Mouse (Mus musculus) small intestine, adult 2 months (tissue): ENCODE measurements around the gene Rapgef4. TPM values are rescaled to one million over a fixed set of nuclear protein-coding genes. Genes with fewer than 3 reads are reported as not detected.

Source experiments
- H3K27ac ChIP-seq: fragments of 200-500 bp; 2 replicates; pipeline ENCODE4 v1.5.1; 2012; ENCODE audit warnings: low read depth, low read length, control low read depth, inconsistent platforms; ENCODE audit not compliant: insufficient read depth
- H3K27me3 ChIP-seq: fragments of 200-500 bp; 2 replicates; pipeline ENCODE4 v1.6.1; 2012; ENCODE audit warnings: mild to moderate bottlenecking, moderate library complexity, low read length, inconsistent platforms; ENCODE audit not compliant: control insufficient read depth, insufficient read depth
- H3K36me3 ChIP-seq: fragments of 200-500 bp; 2 replicates; pipeline ENCODE4 v1.6.1; 2012; ENCODE audit warnings: mild to moderate bottlenecking, low read length, control low read depth, inconsistent platforms; ENCODE audit not compliant: control insufficient read depth, insufficient read depth
- H3K4me1 ChIP-seq: fragments of 200-500 bp; 2 replicates; pipeline ENCODE4 v1.6.1; 2012; ENCODE audit warnings: low read length, inconsistent platforms, mixed read lengths; ENCODE audit not compliant: control insufficient read depth, insufficient read depth, insufficient read length
- H3K4me3 ChIP-seq: fragments of 200-500 bp; 2 replicates; pipeline ENCODE4 v1.5.1; 2012; ENCODE audit warnings: low read depth, mild to moderate bottlenecking, control low read depth, inconsistent platforms, low read length, moderate library complexity
- CTCF ChIP-seq: fragments of 200-500 bp; IDR thresholded peaks from 2 replicates; pipeline ENCODE4 v1.5.1; 2012; ENCODE audit warnings: low read depth, mild to moderate bottlenecking, control low read depth, inconsistent platforms, low read length, moderate library complexity, mixed read lengths; ENCODE audit not compliant: insufficient replicate concordance, insufficient read length; ENCODE audit errors: extremely low read depth
- POLR2A ChIP-seq: fragments of 200-500 bp; IDR thresholded peaks from 2 replicates; pipeline ENCODE4 v1.6.1; 2012; ENCODE audit warnings: low read depth, mild to moderate bottlenecking, control low read depth, inconsistent platforms, low read length, moderate library complexity
- WGBS: fragments of 180-500 bp; shearing (Covaris S2); methylation state at CpG from one replicate; pipeline ENCODE4 v1.1.7; 2018; 5-methylcytosine and 5-hydroxymethylcytosine counted together
- polyA plus RNA-seq: library from polyadenylated mRNA; depleted of rRNA; stranded (reverse); fragments of >200 nt; gene quantifications from 2 replicates; pipeline ENCODE4 v1.2.3, GENCODE M21; 2012

Rapgef4 gene
- polyA plus RNA-seq, 1 experiment = 2.7 TPM

DNA sequence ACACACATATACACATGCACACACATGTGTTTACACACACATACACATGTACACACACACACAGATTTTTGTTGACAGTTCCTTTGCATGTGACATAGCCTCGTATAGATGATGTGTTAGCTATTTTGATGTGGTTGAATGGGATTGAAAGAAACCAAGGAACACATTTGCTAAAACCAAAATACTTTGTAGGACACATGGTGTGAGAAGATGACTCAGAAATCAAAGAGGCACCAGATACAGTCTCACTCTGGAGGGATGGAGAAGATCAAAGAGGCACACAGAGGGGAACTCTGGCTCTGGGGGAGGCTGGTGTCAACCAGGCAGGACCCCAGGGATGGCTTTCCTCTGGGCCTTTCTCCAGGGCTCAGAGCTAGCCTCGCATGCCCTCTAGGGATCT, 4.7 kb downstream of the Rapgef4 start:
- WGBS = 82% methylated on average over 2 of the region's 2 CpGs
- Histone ChIP-seq H3K36me3 (no peaks in the 10 kb centered on the region), H3K4me3 (no peak overlapping the region), H3K27me3 (peaks cover 10% of the 10 kb centered on the region), H3K4me1 (peaks cover 4% of the 10 kb centered on the region; the same call in 1 of the 2 replicates), H3K27ac (no peak overlapping the region)
- TF ChIP-seq POLR2A = no peak
- TF ChIP-seq CTCF = no peak

DNA sequence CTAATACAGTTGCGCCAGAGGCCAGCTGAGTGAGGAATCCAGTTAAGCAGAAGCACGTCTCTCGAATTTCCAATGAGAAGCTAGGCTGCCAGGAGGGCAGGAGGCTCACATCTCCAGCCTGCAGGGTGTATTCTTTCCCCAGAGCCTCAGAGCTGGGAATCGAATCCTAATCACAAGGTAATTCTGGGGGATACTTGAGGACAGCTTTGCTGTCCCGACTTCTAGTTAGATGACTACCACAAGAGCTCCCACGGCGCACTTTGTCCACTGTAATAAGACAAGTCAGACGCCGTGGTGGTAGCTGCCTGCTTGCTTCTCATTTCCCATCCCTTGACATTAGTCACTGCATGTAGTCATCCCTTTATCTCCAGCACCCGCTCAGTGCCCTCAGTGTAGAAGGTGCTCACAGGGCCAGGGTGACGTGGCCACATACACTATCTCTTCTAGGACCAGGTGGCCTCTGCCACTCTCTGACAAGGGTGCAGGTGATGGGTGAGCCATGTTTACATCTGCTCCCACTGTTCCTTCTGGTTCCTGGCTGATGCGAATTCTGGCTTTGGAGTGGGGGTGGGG, 5.3 kb downstream of the Rapgef4 start:
- TF ChIP-seq CTCF (no peak), POLR2A (no peak)
- H3K27ac ChIP-seq = no peak overlapping the region
- no peaks in the 10 kb centered on the region for H3K36me3 ChIP-seq
- peaks cover 4% of the 10 kb centered on the region; the same call in 1 of the 2 replicates for H3K27me3 ChIP-seq
- no peak overlapping the region for H3K4me3 ChIP-seq
- no peaks in the 10 kb centered on the region for H3K4me1 ChIP-seq
- 83% methylated on average over 12 of the region's 12 CpGs for WGBS

DNA sequence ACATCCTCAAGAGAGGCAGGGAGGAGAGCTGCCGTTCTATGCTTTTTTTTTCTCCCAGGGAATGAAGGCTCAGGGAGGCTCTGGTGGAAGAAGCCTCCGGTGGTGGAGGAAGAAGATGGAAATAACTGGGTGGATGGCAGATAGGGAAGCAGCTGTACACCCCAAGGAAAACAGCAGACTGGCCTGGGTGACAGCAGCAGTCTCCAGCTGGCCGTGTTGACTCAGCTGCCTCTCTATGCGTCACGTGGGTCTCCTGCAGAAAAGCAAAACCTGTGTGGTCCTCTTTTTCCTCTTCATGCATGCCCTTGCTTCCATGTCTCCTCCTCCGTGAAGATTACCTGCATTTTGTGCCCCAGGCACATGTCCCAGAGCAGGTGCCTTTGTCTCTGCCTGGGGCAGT, 7.5 kb downstream of the Rapgef4 start:
- Histone ChIP-seq H3K4me3 (no peak overlapping the region), H3K36me3 (no peaks in the 10 kb centered on the region), H3K27ac (no peak overlapping the region), H3K27me3 (no peaks in the 10 kb centered on the region), H3K4me1 (no peaks in the 10 kb centered on the region)
- 12% methylated on average over 6 of the region's 6 CpGs for WGBS
- no peak for TF ChIP-seq POLR2A
- no peak for TF ChIP-seq CTCF

DNA sequence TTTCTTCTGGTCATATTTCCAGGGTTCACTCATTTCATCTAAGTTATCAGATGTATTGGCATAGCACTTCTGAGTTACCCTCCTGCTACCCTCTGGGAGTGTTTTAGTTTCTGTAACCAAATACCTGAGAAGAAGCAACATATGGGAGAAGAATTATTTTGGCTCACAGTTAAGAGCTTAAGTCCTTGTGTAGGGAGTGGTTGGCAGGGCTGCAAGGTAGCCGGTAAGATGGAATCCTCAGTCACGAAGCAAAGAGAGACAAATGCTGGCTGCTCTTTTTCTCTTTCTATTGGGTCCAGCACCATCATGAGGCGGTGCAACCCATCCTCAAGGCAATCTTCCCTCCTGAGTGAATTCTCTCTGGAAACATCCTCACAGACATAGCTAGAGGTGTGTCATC, 11.1 kb downstream of the Rapgef4 start:
- Histone ChIP-seq H3K27ac (no peak overlapping the region), H3K36me3 (no peaks in the 10 kb centered on the region), H3K4me1 (no peaks in the 10 kb centered on the region), H3K4me3 (no peak overlapping the region), H3K27me3 (no peaks in the 10 kb centered on the region)
- TF ChIP-seq CTCF (no peak), POLR2A (no peak)
- 92% methylated on average over 3 of the region's 3 CpGs for WGBS

DNA sequence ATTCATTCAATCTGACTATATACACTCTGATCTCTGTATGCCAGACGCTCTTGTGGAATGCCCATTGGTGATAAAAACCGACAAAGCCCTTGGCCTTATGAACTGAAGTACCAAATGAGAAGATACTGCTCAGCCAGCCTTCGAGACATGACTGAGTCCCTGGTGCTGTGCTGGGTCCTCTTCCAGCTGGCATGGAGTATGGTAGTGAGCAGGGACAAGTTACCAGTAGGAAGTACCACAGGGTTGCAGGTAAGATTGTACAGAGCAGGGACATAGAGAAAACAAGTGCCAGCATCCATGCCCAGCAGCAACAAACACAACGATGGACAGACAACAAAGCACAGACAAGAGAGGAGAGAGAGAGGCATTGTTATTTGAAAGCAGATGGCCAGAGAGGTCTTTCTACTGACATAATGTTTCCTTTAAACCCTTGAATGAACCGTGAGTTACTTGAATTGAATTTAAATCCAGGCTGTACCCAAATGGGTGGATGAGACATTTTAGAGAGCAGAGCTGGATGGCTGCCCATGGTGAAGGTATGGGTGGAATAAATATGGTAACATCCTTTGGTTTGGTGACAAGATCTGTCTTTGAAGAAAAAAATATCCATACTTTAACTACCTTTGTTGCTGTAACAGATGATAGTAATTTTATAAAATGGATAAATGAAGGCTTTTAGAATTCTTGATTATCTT, 12.8 kb downstream of the Rapgef4 start:
- no peak overlapping the region for H3K4me3 ChIP-seq
- no peak overlapping the region for H3K27ac ChIP-seq
- H3K4me1 ChIP-seq = no peaks in the 10 kb centered on the region
- 91% methylated on average over 5 of the region's 5 CpGs for WGBS
- H3K36me3 ChIP-seq = no peaks in the 10 kb centered on the region
- H3K27me3 ChIP-seq = no peaks in the 10 kb centered on the region
- TF ChIP-seq POLR2A (no peak), CTCF (no peak)

DNA sequence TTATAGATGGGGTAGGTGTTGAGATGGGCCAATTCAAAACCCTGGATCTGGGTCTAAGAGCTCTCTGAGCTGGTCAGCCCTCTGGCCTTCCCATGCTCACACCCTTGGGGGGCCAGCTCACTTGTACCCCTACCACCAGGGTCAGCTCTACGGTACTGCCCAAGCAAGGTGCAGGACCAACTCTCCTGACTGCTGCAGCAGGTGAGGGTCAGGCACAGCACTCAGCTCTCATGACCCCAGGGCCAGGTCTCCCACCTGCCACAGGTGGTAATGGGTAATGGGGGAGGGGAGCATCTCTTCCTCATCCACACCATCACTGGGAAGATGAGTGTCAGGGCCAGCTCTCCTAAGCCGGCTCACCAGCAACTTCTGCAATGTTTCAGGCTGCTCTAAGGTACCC, 17.5 kb downstream of the Rapgef4 start:
- TF ChIP-seq POLR2A (no peak), CTCF (no peak)
- H3K27me3 ChIP-seq = no peaks in the 10 kb centered on the region
- no peaks in the 10 kb centered on the region for H3K36me3 ChIP-seq
- H3K4me1 ChIP-seq = no peaks in the 10 kb centered on the region
- WGBS = 90% methylated on average over 2 of the region's 2 CpGs
- H3K27ac ChIP-seq = no peak overlapping the region
- H3K4me3 ChIP-seq = no peak overlapping the region

DNA sequence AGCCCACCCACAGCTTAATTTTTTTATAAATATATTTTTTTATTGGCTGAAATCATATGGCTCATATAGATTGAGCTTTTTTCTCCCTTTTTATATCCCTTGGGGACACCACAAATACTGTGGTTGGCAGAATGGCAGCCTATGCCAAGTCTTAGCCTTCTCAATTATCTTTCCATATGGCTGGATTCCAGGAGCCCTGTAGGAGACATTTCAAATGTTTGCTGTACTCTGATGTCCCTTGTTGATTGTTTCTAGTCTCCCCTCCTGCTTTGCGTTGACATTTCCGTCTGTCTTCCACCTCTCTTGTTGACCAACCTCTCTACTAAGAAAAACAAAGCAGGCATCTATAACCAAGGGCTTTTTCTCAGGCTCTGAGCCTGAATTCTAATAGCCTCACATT, 19.1 kb downstream of the Rapgef4 start:
- TF ChIP-seq CTCF (no peak), POLR2A (no peak)
- Histone ChIP-seq H3K4me3 (no peak overlapping the region), H3K27me3 (no peaks in the 10 kb centered on the region), H3K4me1 (no peaks in the 10 kb centered on the region), H3K27ac (no peak overlapping the region), H3K36me3 (no peaks in the 10 kb centered on the region)
- 84% methylated on average over 2 of the region's 2 CpGs for WGBS
